ENCODE assay signal across 25 mouse cellular contexts in genomic region chr8:13206290-13206689, GRCm38 (mm10). TPM values are rescaled to one million over a fixed set of nuclear protein-coding genes. Genes with fewer than 3 reads are reported as not detected.
DNase-seq lines count a peak whose midpoint lies in the region; ATAC-seq and TF ChIP-seq lines count a peak whose summit lies in the region.
"Had no signal": no experiment of that assay in that cellular context is flagged by ENCODE, and none has a peak within 500 bp of the region (broad histone marks: within the 10 kb centered on the region; RNA-seq: fewer than 3 reads in every experiment).

No protein-coding gene starts in this region.

- H3K4me1 ChIP-seq in liver, postnatal 0 days (ENCODE audit: insufficient read depth), result peaks cover 57% of the 10 kb centered on the region
- peaks cover 29 to 36% of the 10 kb centered on the region in 2 experiments for H3K4me1 ChIP-seq in ES-E14 (ENCODE audit: control insufficient read depth in 2 of 2, insufficient read depth in 2 of 2, low read length in 2 of 2, poor library complexity in 1 of 2)
- H3K4me1 ChIP-seq in intestine, postnatal 0 days (replicated peaks; ENCODE audit: control insufficient read depth, insufficient read depth, low read length), result no peaks in the 10 kb centered on the region
- H3K4me1 ChIP-seq in stomach, embryonic 15.5 days, result peaks cover 14% of the 10 kb centered on the region; the same call in 1 of the 2 replicates
- H3K4me1 ChIP-seq: embryonic facial prominence, embryonic 13.5 days; midbrain, embryonic 15.5 days had no signal

- H3K36me3 ChIP-seq in liver, postnatal 0 days (replicated peaks; ENCODE audit: insufficient read depth, low read length), result no peaks in the 10 kb centered on the region
- H3K36me3 ChIP-seq in ES-E14 (ENCODE audit: control insufficient read depth, insufficient read depth, low read length, poor library complexity, severe bottlenecking), result no peaks in the 10 kb centered on the region
- no peaks in the 10 kb centered on the region for H3K36me3 ChIP-seq in intestine, postnatal 0 days (ENCODE audit: control insufficient read depth, insufficient read depth)
- no peaks in the 10 kb centered on the region for H3K36me3 ChIP-seq in stomach, embryonic 15.5 days
- H3K36me3 ChIP-seq: embryonic facial prominence, embryonic 13.5 days; forebrain, embryonic 10.5 days; hindbrain, embryonic 13.5 days; limb, embryonic 10.5 days; midbrain, embryonic 15.5 days had no signal

- H3K27ac ChIP-seq in liver, postnatal 0 days (ENCODE audit: low read depth), result no peak overlapping the region
- H3K27ac ChIP-seq in ES-E14 (ENCODE audit: insufficient read depth, low read depth, low read length, poor library complexity, severe bottlenecking), result peak overlapping the region; percentile 55
- H3K27ac ChIP-seq in intestine, postnatal 0 days (ENCODE audit: low read depth, low read length), result no peak overlapping the region
- H3K27ac ChIP-seq in stomach, embryonic 15.5 days, result no peak overlapping the region
- H3K27ac ChIP-seq: embryonic facial prominence, embryonic 13.5 days; forebrain, embryonic 10.5 days; hindbrain, embryonic 13.5 days; kidney, postnatal 0 days; layer of hippocampus, adult 2 months; limb, embryonic 10.5 days; macrophage; midbrain, embryonic 15.5 days had no signal

- TF ChIP-seq CTCF in liver, postnatal 0 days (IDR thresholded peaks at IDR 0.05; ENCODE audit: low read depth), result no peak
- no peak for TF ChIP-seq CTCF in intestine, postnatal 0 days (IDR thresholded peaks at IDR 0.05; ENCODE audit: low read depth)

- ATAC-seq in liver, postnatal 0 days, result no peak
- peak; percentile 11; the same call in 1 of the 2 replicates for ATAC-seq in intestine, postnatal 0 days
- peak; percentile 45; the same call in 1 of the 2 replicates for ATAC-seq in stomach, embryonic 15.5 days (ENCODE audit: insufficient read depth, low FRiP score, low read depth)
- ATAC-seq: midbrain, embryonic 15.5 days had no signal

- H3K9me3 ChIP-seq in liver, postnatal 0 days (ENCODE audit: low read length), result no peaks in the 10 kb centered on the region
- H3K9me3 ChIP-seq in ES-E14 (ENCODE audit: control insufficient read depth, insufficient read depth, low read depth, low read length), result no peaks in the 10 kb centered on the region
- no peaks in the 10 kb centered on the region for H3K9me3 ChIP-seq in intestine, postnatal 0 days (ENCODE audit: control insufficient read depth)
- H3K9me3 ChIP-seq in stomach, embryonic 15.5 days, result no peaks in the 10 kb centered on the region
- H3K9me3 ChIP-seq: embryonic facial prominence, embryonic 13.5 days; forebrain, embryonic 10.5 days; hindbrain, embryonic 13.5 days; limb, embryonic 10.5 days; midbrain, embryonic 15.5 days had no signal

- 48% methylated on average over 5 of the region's 5 CpGs for WGBS in liver, postnatal 0 days (ENCODE audit: insufficient replicate concordance)
- 16% methylated on average over 5 of the region's 5 CpGs for WGBS in intestine, postnatal 0 days
- WGBS in stomach, embryonic 15.5 days, result 33% methylated on average over 5 of the region's 5 CpGs

- no peak overlapping the region for H3K4me3 ChIP-seq in liver, postnatal 0 days (ENCODE audit: low read depth, low read length)
- H3K4me3 ChIP-seq in ES-E14 (ENCODE audit: insufficient read depth in 1 of 2, low read depth in 1 of 2, low read length in 2 of 2, poor library complexity in 1 of 2, severe bottlenecking in 1 of 2), result no peak overlapping the region
- H3K4me3 ChIP-seq in intestine, postnatal 0 days (ENCODE audit: low read depth, low read length), result no peak overlapping the region
- no peak overlapping the region for H3K4me3 ChIP-seq in stomach, embryonic 15.5 days (replicated peaks)
- H3K4me3 ChIP-seq: embryonic facial prominence, embryonic 13.5 days; forebrain, embryonic 10.5 days; hindbrain, embryonic 13.5 days; layer of hippocampus, adult 2 months; limb, embryonic 10.5 days; midbrain, embryonic 15.5 days had no signal

- H3K4me2 ChIP-seq in liver, postnatal 0 days (ENCODE audit: low read depth, low read length), result no peak overlapping the region
- no peak overlapping the region for H3K4me2 ChIP-seq in intestine, postnatal 0 days (replicated peaks; ENCODE audit: low read depth)
- H3K4me2 ChIP-seq in stomach, embryonic 15.5 days, result no peak overlapping the region
- H3K4me2 ChIP-seq: embryonic facial prominence, embryonic 13.5 days; hindbrain, embryonic 13.5 days; midbrain, embryonic 15.5 days had no signal

- H3K9ac ChIP-seq in liver, postnatal 0 days (replicated peaks), result no peak overlapping the region
- peak overlapping the region; percentile 34; the same call in 1 of the 2 replicates for H3K9ac ChIP-seq in ES-E14 (ENCODE audit: insufficient read depth, low read depth, low read length, poor library complexity, severe bottlenecking)
- no peak overlapping the region for H3K9ac ChIP-seq in intestine, postnatal 0 days (ENCODE audit: low read depth, low read length)
- H3K9ac ChIP-seq in stomach, embryonic 15.5 days, result no peak overlapping the region
- H3K9ac ChIP-seq: embryonic facial prominence, embryonic 13.5 days; hindbrain, embryonic 13.5 days; midbrain, embryonic 15.5 days had no signal

- TF ChIP-seq EP300 in liver, postnatal 0 days (IDR thresholded peaks at IDR 0.05; ENCODE audit: low read depth), result no peak

- DNase-seq in liver (peak; percentile 69), ES-E14 (ENCODE audit: low read depth, low spot score) (no peak)
- no peak for DNase-seq in liver, postnatal 0 days
- no peak for DNase-seq in cerebellum, adult 11-12 months
- DNase-seq in spleen, postnatal 36 days (ENCODE audit: low spot score in 2 of 2), result no peak
- DNase-seq: adrenal gland, postnatal 14 days; B cell, adult 2 months; cerebellum, adult 8-10 months; gastrocnemius, postnatal 10 days; heart, postnatal 10 days; kidney, adult 11 months; lung, adult 2 months; right cerebral cortex, adult 18-20 months; thymus, postnatal 14 days had no signal

- in situ Hi-C loops in ES-E14 (cut with MboI; ENCODE audit: low sequenced_read_pairs in 2 of 2, unreplicated experiment in 2 of 2), result no loop called here

- H3K27me3 ChIP-seq in liver, postnatal 0 days (ENCODE audit: insufficient read depth, low read length), result no peaks in the 10 kb centered on the region
- no peaks in the 10 kb centered on the region for H3K27me3 ChIP-seq in intestine, postnatal 0 days (replicated peaks; ENCODE audit: control insufficient read depth, insufficient read depth, low read length)
- H3K27me3 ChIP-seq in stomach, embryonic 15.5 days (replicated peaks), result 0 out of 2 replicates have a peak, but pooled peaks cover 6% of the 10 kb centered on the region

TF ChIP-seq in ES-E14, 5 proteins besides CTCF, POLR2A, EP300 and RAD21:
- TF ChIP-seq MAFK (IDR thresholded peaks at IDR 0.05; ENCODE audit: insufficient read depth, low read depth, low read length), result no peak

RNA-seq across cellular contexts. Expression of gene Grtp1, which starts 5.9 kb away (rescaled TPM):
- 10.6 and 12.1 TPM in 2 replicates for polyA plus RNA-seq in liver, postnatal 0 days (2015; fragmentation: Nextera tagmentation; extraction: Ambion mirVana)
- 36.3 and 60.0 TPM in 2 replicates for total RNA-seq in ES-E14 (2012; rRNA removed)
- 110 and 113 TPM in 2 replicates for polyA plus RNA-seq in intestine, postnatal 0 days (2015; fragmentation: Nextera tagmentation; extraction: Ambion mirVana)
- 24.6 and 25.4 TPM in 2 replicates for polyA plus RNA-seq in stomach, embryonic 15.5 days (2015; fragmentation: Nextera tagmentation; extraction: Ambion mirVana)

RNA-seq across cellular contexts. Expression of gene Lamp1, which starts 47.3 kb away (rescaled TPM):
- polyA plus RNA-seq in liver, postnatal 0 days (2015; fragmentation: Nextera tagmentation; extraction: Ambion mirVana), result 199 and 206 TPM in 2 replicates
- 559 and 680 TPM in 2 replicates for total RNA-seq in ES-E14 (2012; rRNA removed)
- polyA plus RNA-seq in intestine, postnatal 0 days (2015; fragmentation: Nextera tagmentation; extraction: Ambion mirVana), result 847 and 854 TPM in 2 replicates
- polyA plus RNA-seq in stomach, embryonic 15.5 days (2015; fragmentation: Nextera tagmentation; extraction: Ambion mirVana), result 295 and 327 TPM in 2 replicates

RNA-seq across cellular contexts. Expression of gene Adprhl1, which starts 47.7 kb away (rescaled TPM):
- 0.45 TPM in 1 of 2 replicates, not detected in the other for polyA plus RNA-seq in liver, postnatal 0 days (2015; fragmentation: Nextera tagmentation; extraction: Ambion mirVana)
- total RNA-seq in ES-E14 (2012; rRNA removed), result 0.31 and 0.32 TPM in 2 replicates
- 0.48 TPM in 1 of 2 replicates, not detected in the other for polyA plus RNA-seq in intestine, postnatal 0 days (2015; fragmentation: Nextera tagmentation; extraction: Ambion mirVana)
- polyA plus RNA-seq in stomach, embryonic 15.5 days (2015; fragmentation: Nextera tagmentation; extraction: Ambion mirVana), result 0.62 and 0.88 TPM in 2 replicates
- total RNA-seq: common myeloid progenitor, adult 5-6 weeks had no signal
- polyA plus RNA-seq: embryonic facial prominence, embryonic 13.5 days; forebrain, embryonic 10.5 days; kidney, postnatal 0 days; limb, embryonic 10.5 days; midbrain, embryonic 15.5 days had no signal
